Mouse (Mus musculus) NIH3T3 (cell line): Measurements from ENCODE around the gene Vmn1r47.
A peak's percentile ranks its signal among the peaks of the same experiment; 100 is the strongest.
"Not testable (repeated sequence)": the region's sequence is repeated elsewhere in the genome, so short reads cannot be mapped to it uniquely, and the experiment has no call there.

Source experiments
- DNase-seq: peaks from one replicate; pipeline ENCODE4 v3.0.0-alpha.2; 2012; ENCODE audit warnings: low read depth

Gene Vmn1r47

DNA sequence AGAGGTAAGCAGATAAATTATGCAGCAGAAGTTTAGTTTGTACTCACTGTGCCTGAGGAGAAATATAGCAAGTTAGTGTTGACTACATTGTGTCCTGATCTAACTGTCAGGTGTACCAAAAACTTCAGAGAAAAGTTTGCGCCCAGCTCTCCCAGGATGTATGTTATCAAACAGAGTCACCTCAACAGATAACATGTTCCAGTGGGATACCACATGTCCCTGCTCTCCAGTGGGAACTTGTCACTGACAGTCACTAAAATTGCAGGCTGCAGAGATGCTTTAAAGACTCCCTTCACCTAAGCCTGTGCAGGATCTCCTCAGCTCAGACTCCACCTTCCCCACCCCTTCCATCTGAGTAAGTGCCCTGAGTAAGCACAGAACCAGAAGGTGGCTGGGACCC is at the start of gene Vmn1r47:
Gene Vmn1r47 (plus strand): TSS at position 301 of the 400 bp plus-strand sequence.
- DNase-seq, result not testable (repeated sequence)

- peak; percentile 43 for DNase-seq
Observed at GRCm38 (mm10) chr6:89966341-89966740, 49.6 kb upstream of the Vmn1r47 start.

DNA sequence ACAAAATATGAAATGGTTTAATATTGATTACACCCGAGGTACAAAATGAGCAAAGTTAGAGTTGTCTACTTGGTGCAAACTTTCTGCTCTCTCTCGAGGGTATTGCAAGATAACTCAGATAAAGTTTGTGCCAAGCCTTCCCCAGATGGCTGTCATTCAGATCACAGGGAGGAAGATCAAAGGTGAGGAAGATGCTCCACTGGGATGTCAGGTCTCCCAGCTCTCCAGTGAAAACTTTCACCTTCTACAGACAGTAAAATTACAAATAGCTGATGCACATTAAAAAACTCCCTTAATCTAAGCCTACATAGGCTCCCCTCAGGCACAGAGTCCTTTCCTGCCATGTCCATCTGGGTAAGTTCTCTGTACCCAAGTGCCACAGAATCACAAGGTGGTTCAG is 46.9 kb upstream of the Vmn1r47 start, which contains the start of gene Vmn1r46:
Gene Vmn1r46 (plus strand): TSS at position 301 of the 400 bp plus-strand sequence.
- DNase-seq, result no peak

GRCm38 (mm10) chr6:89985989-89986388 is 30.0 kb upstream of the Vmn1r47 start:
- peak; percentile 66 for DNase-seq

DNA sequence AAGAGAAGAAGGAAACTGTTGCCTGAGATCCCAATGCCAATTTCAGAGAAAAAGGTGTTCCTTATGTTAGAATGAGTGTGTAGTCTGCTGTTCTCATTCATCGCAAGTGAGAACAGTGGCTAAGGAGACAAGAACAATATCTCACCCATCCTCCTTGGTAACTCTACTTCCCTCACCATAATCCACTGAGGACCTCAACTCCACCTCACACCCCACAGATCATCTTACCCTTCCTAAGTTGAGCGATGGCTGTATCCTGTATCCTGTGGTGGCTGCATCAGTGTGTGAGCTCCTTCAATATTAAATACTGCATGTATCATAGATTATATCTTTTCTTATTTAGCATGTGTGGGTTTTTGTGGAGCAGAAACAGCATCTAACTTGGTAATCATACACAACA is 20.8 kb downstream of the Vmn1r47 start, which contains the start of gene Vmn1r48:
Gene Vmn1r48 (minus strand): TSS at position 101 of the 400 bp plus-strand sequence.
- not testable (repeated sequence) for DNase-seq
